Mouse (Mus musculus) ovary, adult 18-20 months (tissue): ENCODE data around the gene Nxpe2.
A peak's percentile ranks its signal among the peaks of the same experiment; 100 is the strongest.
"Not testable (repeated sequence)": the region's sequence is repeated elsewhere in the genome, so short reads cannot be mapped to it uniquely, and the experiment has no call there.

ENCODE experiments used
- DNase-seq: peaks from one replicate; pipeline ENCODE4 v3.0.0; 2022; ENCODE audit warnings: low spot score, mixed read lengths

Nxpe2 gene

GRCm38 (mm10) chr9:48353148-48353698 lies at the start of gene Nxpe2:
Gene Nxpe2 (minus strand): TSS chr9:48353454.
- no peak for DNase-seq

- DNase-seq: no peak
These were observed 36.7 kb upstream of the Nxpe2 start for GRCm38 (mm10) chr9:48389983-48390382.

DNA sequence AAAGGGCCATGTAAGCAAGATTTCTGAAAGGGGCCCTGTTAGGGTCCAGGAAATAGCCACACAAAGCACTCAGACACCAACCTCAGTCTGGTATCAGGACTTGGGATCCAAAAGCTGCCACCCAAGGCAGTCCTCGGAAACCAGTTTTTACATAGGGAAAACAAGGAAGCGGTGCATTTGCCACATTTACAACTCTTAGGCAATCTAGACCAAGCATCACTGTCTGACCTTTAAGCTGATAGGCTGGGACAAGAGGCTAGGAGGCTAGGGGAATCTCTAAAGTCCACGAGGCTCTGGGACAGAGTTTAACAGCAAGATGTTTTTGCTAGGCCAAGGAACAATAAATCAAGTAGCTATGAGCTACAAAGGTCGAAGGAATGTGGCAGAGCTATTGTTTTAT lies 35.2 kb upstream of the Nxpe2 start:
- no peak for DNase-seq

DNA sequence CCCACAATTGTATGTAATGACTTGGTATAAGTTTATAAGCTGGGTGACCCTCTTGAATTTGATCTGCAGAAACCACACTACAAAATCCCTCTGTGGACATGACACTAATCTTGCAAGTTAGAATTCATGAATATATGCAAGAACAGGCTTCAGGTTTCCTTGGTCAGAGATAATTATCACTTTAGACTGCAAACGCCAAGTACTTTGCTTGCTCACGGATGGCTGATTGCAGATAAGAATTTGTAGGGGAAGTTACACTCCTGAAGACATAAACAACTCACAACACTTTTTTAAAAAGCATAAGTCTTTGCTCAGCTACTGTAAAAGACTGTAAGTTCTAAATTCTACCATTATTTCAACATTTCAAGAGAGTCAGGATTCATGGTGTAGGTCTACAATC lies 21.1 kb upstream of the Nxpe2 start:
- no peak for DNase-seq

- no peak for DNase-seq
These were observed 20.1 kb upstream of the Nxpe2 start for GRCm38 (mm10) chr9:48373232-48373878.

GRCm38 (mm10) chr9:48362743-48363142 lies 9.5 kb upstream of the Nxpe2 start:
- DNase-seq: no peak

DNA sequence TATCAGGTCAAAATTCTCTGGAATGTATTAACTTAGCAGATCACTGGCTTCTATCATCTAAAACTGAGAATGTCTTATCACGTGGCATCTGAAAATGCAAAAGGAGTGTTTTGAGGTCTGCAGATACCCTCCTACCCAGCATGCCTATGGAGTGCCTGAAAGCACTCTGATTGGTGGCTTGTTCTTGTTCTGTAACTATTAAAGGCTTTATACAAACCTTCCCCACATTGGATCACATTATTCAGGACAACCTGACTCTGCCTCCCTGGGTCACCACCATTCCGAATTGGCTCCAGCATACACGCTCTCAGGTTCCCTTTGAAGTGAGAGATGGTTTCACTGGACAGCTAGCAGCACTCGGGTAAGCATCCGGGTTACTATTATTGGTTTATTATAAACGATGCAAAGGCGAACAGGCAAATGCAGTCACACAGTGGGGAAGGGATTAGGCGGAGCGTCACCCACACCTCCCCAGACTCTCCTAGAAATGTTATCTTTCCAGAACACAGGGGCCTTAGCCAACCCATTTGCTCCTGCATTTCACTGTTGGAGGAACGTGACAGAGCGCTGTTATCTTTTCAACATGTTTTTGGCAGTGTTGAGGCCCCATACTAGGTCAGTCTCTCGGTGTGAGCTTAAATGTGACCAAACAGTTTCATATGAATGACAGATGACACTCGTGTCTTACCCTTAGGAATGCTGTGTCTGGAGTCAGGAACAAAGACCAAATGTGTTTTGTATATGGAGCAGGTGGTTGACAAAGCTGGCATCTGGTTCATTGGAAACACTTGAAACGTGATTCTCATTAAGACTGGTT lies 8.8 kb upstream of the Nxpe2 start:
- DNase-seq: no peak

GRCm38 (mm10) chr9:48360826-48361225 lies 7.6 kb upstream of the Nxpe2 start:
- DNase-seq: no peak

- DNase-seq: no peak
These were observed 3.8 kb upstream of the Nxpe2 start for GRCm38 (mm10) chr9:48357097-48357496.

GRCm38 (mm10) chr9:48354793-48355192 lies 1.5 kb upstream of the Nxpe2 start:
- peak; percentile 42 for DNase-seq

DNA sequence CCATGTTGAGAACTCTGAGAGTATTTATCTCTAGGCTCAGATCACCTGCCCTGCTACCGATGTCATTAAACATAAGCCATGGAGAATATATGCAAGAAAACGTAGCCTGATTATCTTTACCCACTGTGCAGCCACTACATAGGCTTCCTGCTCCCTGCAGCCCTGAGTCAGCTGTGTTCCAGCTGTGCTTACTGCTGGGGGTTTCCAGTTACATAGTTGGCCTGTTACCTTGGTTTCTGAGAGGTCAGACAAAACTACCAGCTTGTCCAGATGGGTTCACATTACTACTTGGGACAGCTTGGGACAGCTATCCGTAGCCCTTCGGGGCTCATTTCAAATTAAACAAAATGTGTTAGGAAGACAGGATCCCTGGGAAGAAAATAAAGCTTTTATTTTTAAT lies 868 bp upstream of the Nxpe2 start:
- DNase-seq: no peak

DNA sequence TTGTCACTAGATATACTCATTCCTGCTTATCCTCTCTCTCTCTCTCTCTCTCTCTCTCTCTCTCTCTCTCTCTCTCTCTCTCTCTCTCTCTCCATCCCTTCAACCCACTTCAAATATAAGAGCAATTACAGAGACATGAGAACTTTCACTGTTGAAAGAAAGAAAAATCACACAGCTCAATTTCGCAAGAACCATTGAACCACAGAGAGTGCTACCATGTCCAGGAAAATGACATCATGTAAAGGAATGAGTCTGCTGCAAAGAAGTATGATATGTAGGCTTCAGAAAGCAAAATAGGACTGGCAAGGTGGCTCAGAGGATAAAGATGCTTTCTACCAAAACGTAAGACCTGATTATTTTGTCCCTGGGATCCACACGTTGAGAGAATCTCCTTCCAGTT lies 7.4 kb downstream of the Nxpe2 start:
- no peak for DNase-seq

- no peak for DNase-seq
These were observed 7.8 kb downstream of the Nxpe2 start for GRCm38 (mm10) chr9:48345456-48345855.

GRCm38 (mm10) chr9:48340708-48341380 lies 12.4 kb downstream of the Nxpe2 start:
- no peak for DNase-seq

GRCm38 (mm10) chr9:48339563-48339962 lies 13.7 kb downstream of the Nxpe2 start:
- no peak for DNase-seq

- no peak for DNase-seq
These were observed 14.3 kb downstream of the Nxpe2 start for GRCm38 (mm10) chr9:48338783-48339455.

GRCm38 (mm10) chr9:48329597-48329996 lies 23.7 kb downstream of the Nxpe2 start:
- no peak for DNase-seq

DNA sequence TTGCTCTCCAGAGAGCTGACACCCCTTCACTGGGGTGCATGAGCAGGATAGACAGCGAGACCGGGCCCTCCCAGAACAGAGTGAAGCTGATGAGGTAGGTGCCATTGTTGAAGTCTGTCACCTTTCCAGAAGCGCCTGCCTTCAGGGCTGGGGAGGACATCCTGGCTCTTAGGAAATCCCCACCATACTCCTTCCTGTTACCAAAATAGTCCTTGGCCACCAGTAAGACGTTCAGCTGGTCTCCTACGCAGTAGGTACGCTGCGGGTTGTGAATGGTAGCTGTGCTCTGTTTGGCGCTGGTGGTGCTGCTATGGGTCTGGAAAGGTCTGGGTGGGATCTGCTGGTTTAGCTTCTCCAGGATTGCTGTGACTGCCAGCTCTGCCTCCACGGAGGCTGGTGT lies 26.9 kb downstream of the Nxpe2 start:
- DNase-seq: no peak

DNA sequence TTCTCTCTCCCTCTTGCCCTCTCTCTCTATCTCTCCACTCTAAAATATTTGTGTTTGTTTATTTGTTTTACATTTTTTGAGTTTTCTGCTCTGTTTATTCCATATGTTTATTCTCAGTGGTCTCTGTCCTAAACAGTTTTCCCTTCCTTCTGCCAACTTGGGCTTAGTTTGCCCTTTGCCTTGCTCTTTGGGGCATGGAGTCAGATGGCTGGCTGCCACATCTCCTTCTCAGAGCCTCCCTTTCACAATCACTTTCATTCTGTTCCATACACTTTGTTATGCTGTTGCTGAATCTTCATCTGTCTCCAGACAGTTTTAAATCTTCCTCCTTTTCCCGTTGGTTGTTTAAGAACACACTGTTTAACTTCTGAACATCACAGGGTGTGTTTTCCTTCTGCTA lies 37.4 kb downstream of the Nxpe2 start:
- no peak for DNase-seq

DNA sequence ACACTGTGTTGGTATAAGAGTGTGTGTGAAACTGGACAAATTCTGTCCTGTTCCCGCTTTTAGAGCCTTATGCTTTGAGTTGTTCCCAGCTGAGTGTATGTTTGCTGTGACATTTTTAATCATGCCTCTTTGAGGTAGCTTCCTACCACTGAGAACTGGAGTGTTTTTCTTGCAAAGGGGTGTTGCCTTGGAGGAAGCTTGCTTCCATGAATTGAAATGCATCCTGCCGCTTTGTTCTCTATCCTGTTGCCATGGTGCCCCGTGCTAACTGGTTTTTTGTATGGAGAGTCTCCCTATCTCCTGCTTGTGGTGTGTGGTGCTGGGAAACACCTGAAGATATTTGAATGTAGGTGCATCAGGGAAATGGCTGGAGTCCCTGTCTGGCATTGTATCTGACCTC lies 39.1 kb downstream of the Nxpe2 start:
- no peak for DNase-seq

DNA sequence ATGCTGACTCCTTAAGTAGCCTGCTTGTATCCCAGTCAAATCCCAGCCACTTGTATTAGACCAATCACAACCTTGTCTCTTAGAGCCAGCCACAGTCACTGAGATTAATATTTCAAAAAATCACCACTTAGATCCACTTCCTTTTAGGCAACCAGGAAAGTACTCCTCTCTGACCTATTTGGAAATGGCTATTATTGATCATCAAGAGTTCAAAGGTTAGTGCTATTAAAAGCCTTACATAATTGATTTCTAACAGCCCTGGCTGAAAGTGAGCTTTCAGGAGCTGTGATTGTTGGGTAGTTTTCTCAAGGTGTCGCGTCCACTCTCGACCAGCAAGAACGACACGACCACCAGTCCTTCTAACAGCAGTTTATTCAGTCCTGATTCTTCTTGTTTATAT lies 42.0 kb downstream of the Nxpe2 start:
- DNase-seq: no peak

DNA sequence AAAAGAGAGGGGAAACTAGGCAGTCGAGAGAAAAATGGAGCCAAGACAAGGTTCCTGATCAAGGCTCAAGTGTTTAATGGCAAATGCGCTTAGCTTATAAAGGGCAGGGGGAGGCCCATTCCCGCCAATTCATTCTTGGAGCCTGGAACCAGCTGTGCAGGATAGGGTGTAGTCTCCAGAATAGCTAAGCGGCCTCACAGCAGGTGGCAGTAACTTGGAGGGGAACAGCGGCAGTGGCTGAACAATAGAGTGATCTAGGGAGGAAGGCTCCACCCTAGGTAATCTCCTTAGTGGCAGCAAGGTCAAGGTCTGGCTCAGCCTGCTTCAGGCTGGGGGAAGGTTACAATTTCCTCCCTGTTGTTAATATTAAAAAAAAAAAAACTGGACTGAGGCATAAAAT lies 49.7 kb downstream of the Nxpe2 start:
- not testable (repeated sequence) for DNase-seq
